Comparison of ENCODE assay signal across 8 mouse cellular contexts in the genomic region with DNA sequence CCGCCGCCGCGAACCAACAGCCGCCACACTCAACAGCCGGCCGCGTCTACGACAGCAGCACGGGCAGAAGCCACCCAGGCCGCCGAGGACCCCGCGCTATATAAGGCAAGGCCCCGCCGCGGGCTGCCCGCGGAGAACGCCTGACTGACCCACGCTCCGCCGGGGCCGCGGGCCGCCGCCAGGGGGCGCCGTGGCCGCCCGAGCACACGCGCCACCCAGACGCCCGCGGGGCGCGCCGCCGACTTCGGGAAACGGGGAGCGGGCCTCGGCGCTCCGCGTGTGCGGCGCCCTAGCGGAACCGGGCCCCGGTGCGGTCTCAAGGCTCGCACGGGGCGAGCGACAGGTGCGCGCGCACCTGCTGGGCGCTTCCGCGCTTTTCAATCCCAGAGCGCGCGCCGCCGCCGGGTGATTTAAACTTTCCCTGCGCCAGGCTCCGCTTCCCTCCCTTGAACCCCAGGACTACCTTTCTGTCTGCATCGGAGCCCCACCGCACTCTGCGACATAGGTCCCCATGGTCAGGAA. TPM values are rescaled to one million over a fixed set of nuclear protein-coding genes. Genes with fewer than 3 reads are reported as not detected.
A peak's percentile ranks its signal among the peaks of the same experiment; 100 is the strongest.
DNase-seq lines count a peak whose midpoint lies in the region; ATAC-seq and TF ChIP-seq lines count a peak whose summit lies in the region.

A gene (minus strand): TSS at position 153 of the 522 bp plus-strand sequence.

- H3K36me3 ChIP-seq in heart, embryonic 11.5 days (ENCODE audit: control insufficient read depth, insufficient read depth, low read length), result 0 out of 2 replicates have a peak, but pooled peaks cover 6% of the 10 kb centered on the region
- H3K36me3 ChIP-seq in kidney, embryonic 16.5 days (ENCODE audit: insufficient read depth, low read length), result peaks cover 5% of the 10 kb centered on the region

- WGBS in heart, embryonic 11.5 days (ENCODE audit: insufficient replicate concordance), result under 1% methylated on average over 62 of the region's 74 CpGs
- WGBS in kidney, embryonic 16.5 days, result 0% methylated on average over 62 of the region's 74 CpGs

- H3K27ac ChIP-seq in heart, embryonic 11.5 days (ENCODE audit: low read depth, low read length), result peak within 1 kb of the TSS; percentile 91
- H3K27ac ChIP-seq in kidney, embryonic 16.5 days (ENCODE audit: low read length), result peak within 1 kb of the TSS; percentile 93

- H3K4me3 ChIP-seq in heart, embryonic 11.5 days (ENCODE audit: low read depth, low read length), result peak within 1 kb of the TSS; percentile 83
- H3K4me3 ChIP-seq in kidney, embryonic 16.5 days (ENCODE audit: low read length), result peak within 1 kb of the TSS; percentile 83

- no peaks in the 10 kb centered on the region for H3K27me3 ChIP-seq in heart, embryonic 11.5 days (ENCODE audit: control insufficient read depth, insufficient read depth, low read length)
- H3K27me3 ChIP-seq in kidney, embryonic 16.5 days (ENCODE audit: insufficient read depth, low read length), result no peaks in the 10 kb centered on the region

- peak; percentile 83; the same call in 1 of the 2 replicates for TF ChIP-seq POLR2A in brain, embryonic 14.5 days (IDR thresholded peaks at IDR 0.05; ENCODE audit: borderline replicate concordance, extremely low read depth, insufficient read depth, insufficient read length, poor library complexity, severe bottlenecking)

- peak; percentile 95 for ATAC-seq in erythroblast, adult 5-6 weeks (replicated peaks; ENCODE audit: low FRiP score, poor library complexity, severe bottlenecking)
- ATAC-seq in heart, embryonic 11.5 days (replicated peaks; ENCODE audit: insufficient number of reproducible peaks, low FRiP score, low TSS enrichment), result peak; percentile 99
- peak; percentile 100 for ATAC-seq in kidney, embryonic 16.5 days (ENCODE audit: low FRiP score, low TSS enrichment)

- peak within 1 kb of the TSS; percentile 95 for H3K9ac ChIP-seq in heart, embryonic 11.5 days (ENCODE audit: low read depth, low read length)
- peak within 1 kb of the TSS; percentile 89 for H3K9ac ChIP-seq in kidney, embryonic 16.5 days (replicated peaks; ENCODE audit: low read length)

- H3K4me1 ChIP-seq in heart, embryonic 11.5 days (ENCODE audit: control insufficient read depth, insufficient read depth, low read length), result no peaks in the 10 kb centered on the region; the same call in 1 of the 2 replicates
- H3K4me1 ChIP-seq in kidney, embryonic 16.5 days (ENCODE audit: insufficient read depth, low read length), result 0 out of 2 replicates have a peak, but pooled peaks cover 3% of the 10 kb centered on the region

- H3K9me3 ChIP-seq in heart, embryonic 11.5 days (replicated peaks; ENCODE audit: control insufficient read depth, low read length), result no peaks in the 10 kb centered on the region
- no peaks in the 10 kb centered on the region for H3K9me3 ChIP-seq in kidney, embryonic 16.5 days (ENCODE audit: low read length)

- peak; percentile 93 for DNase-seq in CD4-positive helper T cell, adult 2 months (ENCODE audit: low read depth, low spot score)
- peak; percentile 94 for DNase-seq in brain, embryonic 14.5 days (ENCODE audit: low read depth)
- peak; percentile 95 for DNase-seq in liver
- peak; percentile 78 to 89 for DNase-seq in monocyte, adult 2 months (ENCODE audit: low read depth in 1 of 2, low spot score in 2 of 2)
- peak; percentile 89 to 92 for DNase-seq in spleen, postnatal 14 days (ENCODE audit: low spot score in 2 of 2)

- peak; percentile 75 for TF ChIP-seq CTCF in brain, embryonic 14.5 days (IDR thresholded peaks at IDR 0.05; ENCODE audit: borderline replicate concordance, extremely low read depth, insufficient read depth, insufficient read length)

- H3K4me2 ChIP-seq in heart, embryonic 11.5 days, result peak within 1 kb of the TSS; percentile 81
- peak within 1 kb of the TSS; percentile 85 for H3K4me2 ChIP-seq in kidney, embryonic 16.5 days (replicated peaks; ENCODE audit: low read depth, low read length)

RNA-seq across cellular contexts. Expression of the gene that starts here (rescaled TPM):
- polyA plus RNA-seq in brain, embryonic 14.5 days (2012; rRNA removed), result 18.6 and 20.2 TPM in 2 replicates
- 16.3 and 26.1 TPM in 2 replicates for total RNA-seq in erythroblast, adult 5-6 weeks (2015; ENCODE audit: low replicate concordance)
- 13.4 and 18.9 TPM in 2 replicates for total RNA-seq in erythroblast, adult 5-6 weeks (2017; ENCODE audit: low replicate concordance)
- polyA plus RNA-seq in heart, embryonic 11.5 days (2014; fragmentation: Nextera tagmentation; extraction: Ambion mirVana), result 17.8 and 19.4 TPM in 2 replicates
- polyA plus RNA-seq in kidney, embryonic 16.5 days (2015; fragmentation: Nextera tagmentation; extraction: Ambion mirVana), result 11.5 and 18.5 TPM in 2 replicates

Comparison
In these comparisons a context has a peak if more than half of its experiments do, and no peak if none do; other contexts are left out.
1. Peak in every context shown above with its lines: DNase-seq, ATAC-seq, H3K4me3 ChIP-seq and H3K27ac ChIP-seq.